Comparison of ENCODE assay signal across 26 mouse cellular contexts in the genomic region with DNA sequence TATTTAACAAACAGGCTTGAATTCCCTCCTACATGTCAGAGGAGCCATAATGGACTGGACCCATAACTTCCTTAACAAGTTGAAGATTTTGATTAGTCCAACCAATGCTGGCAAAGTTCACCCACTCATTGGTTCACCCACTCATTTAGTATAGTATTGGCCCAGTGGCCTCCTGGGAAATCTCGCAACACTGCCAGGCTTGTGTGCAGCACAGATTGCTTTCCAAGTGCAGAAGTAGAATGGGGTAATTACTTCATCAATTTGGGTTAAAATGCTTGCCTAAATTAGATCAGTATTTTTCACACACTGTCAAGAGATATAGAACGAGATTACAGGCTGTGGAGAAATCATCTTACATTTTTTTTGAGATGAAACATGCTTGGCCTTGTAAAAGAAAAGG.
A peak's percentile ranks its signal among the peaks of the same experiment; 100 is the strongest.
DNase-seq lines count a peak whose midpoint lies in the region; ATAC-seq and TF ChIP-seq lines count a peak whose summit lies in the region.
"Had no signal": no experiment of that assay in that cellular context is flagged by ENCODE, and none has a peak within 500 bp of the region (broad histone marks: within the 10 kb centered on the region; RNA-seq: fewer than 3 reads in every experiment).

No protein-coding gene starts in this region.

- peak; percentile 42 for DNase-seq in adrenal gland, postnatal 10 days
- DNase-seq in adrenal gland, postnatal 14 days = no peak
- peak; percentile 53 for DNase-seq in layer of hippocampus, adult 11-12 months (ENCODE audit: low spot score)
- DNase-seq in layer of hippocampus, postnatal 10 days (ENCODE audit: low spot score in 2 of 2) = no peak
- peak; percentile 40 for DNase-seq in forebrain, postnatal 0 days
- peak; percentile 35 to 48 for DNase-seq in layer of hippocampus, postnatal 36 days
- no peak for DNase-seq in natural killer cell, adult 2 months (ENCODE audit: low spot score in 2 of 2)
- DNase-seq in heart, adult 2 months = no peak
- DNase-seq: adrenal gland, postnatal 25 days; cerebellum, adult 9-11 months; embryo, embryonic 11 days; heart, postnatal 36 days; kidney, adult 8-10 months; kidney, postnatal 4 days; lung, embryonic 14.5 days had no signal

- intact Hi-C loops in heart, adult 2 months (cut with DNase I) = no loop called here

- H3K9me3 ChIP-seq in forebrain, postnatal 0 days (ENCODE audit: low read length) = no peaks in the 10 kb centered on the region
- H3K9me3 ChIP-seq: embryonic facial prominence, embryonic 12.5 days; heart, embryonic 10.5 days; hindbrain, embryonic 13.5 days; limb, embryonic 12.5 days; liver, embryonic 15.5 days; midbrain, embryonic 10.5 days had no signal

- H3K27me3 ChIP-seq in forebrain, postnatal 0 days (ENCODE audit: insufficient read depth, low read length) = no peaks in the 10 kb centered on the region
- H3K27me3 ChIP-seq in heart, adult 2 months (ENCODE audit: control insufficient read depth, insufficient read depth, low read length) = no peaks in the 10 kb centered on the region
- H3K27me3 ChIP-seq: embryonic facial prominence, embryonic 12.5 days; hindbrain, embryonic 13.5 days; limb, embryonic 12.5 days; liver, embryonic 15.5 days had no signal

- H3K27ac ChIP-seq in forebrain, postnatal 0 days (ENCODE audit: low read depth, low read length) = peak overlapping the region; percentile 24; the same call in 1 of the 2 replicates
- no peak overlapping the region for H3K27ac ChIP-seq in heart, adult 2 months
- H3K27ac ChIP-seq: embryonic facial prominence, embryonic 12.5 days; heart, embryonic 10.5 days; hindbrain, embryonic 13.5 days; kidney, postnatal 0 days; limb, embryonic 12.5 days; liver, embryonic 15.5 days; midbrain, embryonic 10.5 days had no signal

- no peak for TF ChIP-seq POLR2A in heart, adult 2 months (IDR thresholded peaks at IDR 0.05; ENCODE audit: insufficient read depth, low read depth, low read length)

- H3K4me2 ChIP-seq in forebrain, postnatal 0 days (ENCODE audit: low read depth) = no peak overlapping the region
- H3K4me2 ChIP-seq: embryonic facial prominence, embryonic 12.5 days; hindbrain, embryonic 13.5 days; limb, embryonic 12.5 days; liver, embryonic 15.5 days; lung, embryonic 14.5 days had no signal

- TF ChIP-seq EP300 in heart, adult 2 months (IDR thresholded peaks at IDR 0.05; ENCODE audit: insufficient read depth, low read depth, low read length) = no peak

- H3K79me2 ChIP-seq in heart, adult 2 months (replicated peaks; ENCODE audit: control insufficient read depth, insufficient read depth, low read length) = no peaks in the 10 kb centered on the region

- ATAC-seq in forebrain, postnatal 0 days = peak; percentile 60
- ATAC-seq: intestine, embryonic 16.5 days had no signal

- H3K36me3 ChIP-seq in forebrain, postnatal 0 days (ENCODE audit: insufficient read depth) = no peaks in the 10 kb centered on the region
- no peaks in the 10 kb centered on the region for H3K36me3 ChIP-seq in heart, adult 2 months (ENCODE audit: control insufficient read depth, insufficient read depth, low read length)
- H3K36me3 ChIP-seq: embryonic facial prominence, embryonic 12.5 days; G1E; heart, embryonic 10.5 days; hindbrain, embryonic 13.5 days; limb, embryonic 12.5 days; liver, embryonic 15.5 days; midbrain, embryonic 10.5 days had no signal

- no peak for TF ChIP-seq CTCF in forebrain, postnatal 0 days (IDR thresholded peaks at IDR 0.05; ENCODE audit: low read depth)
- TF ChIP-seq CTCF in heart, adult 2 months (IDR thresholded peaks at IDR 0.05) = no peak

- no peak overlapping the region for H3K9ac ChIP-seq in forebrain, postnatal 0 days
- H3K9ac ChIP-seq in heart, adult 2 months (ENCODE audit: low read depth, low read length) = no peak overlapping the region
- H3K9ac ChIP-seq: embryonic facial prominence, embryonic 12.5 days; hindbrain, embryonic 13.5 days; limb, embryonic 12.5 days; liver, embryonic 15.5 days; lung, embryonic 14.5 days had no signal

- peaks cover 10% of the 10 kb centered on the region for H3K4me1 ChIP-seq in forebrain, postnatal 0 days (ENCODE audit: insufficient read depth)
- H3K4me1 ChIP-seq in heart, adult 2 months (ENCODE audit: control insufficient read depth, insufficient read depth, low read length) = peaks cover 1% of the 10 kb centered on the region; the same call in 1 of the 2 replicates
- H3K4me1 ChIP-seq: embryonic facial prominence, embryonic 12.5 days; heart, embryonic 10.5 days; hindbrain, embryonic 13.5 days; limb, embryonic 12.5 days; liver, embryonic 15.5 days; midbrain, embryonic 10.5 days had no signal

- H3K4me3 ChIP-seq in forebrain, postnatal 0 days (ENCODE audit: low read depth, low read length) = no peak overlapping the region
- H3K4me3 ChIP-seq in heart, adult 2 months = no peak overlapping the region
- H3K4me3 ChIP-seq: embryonic facial prominence, embryonic 12.5 days; heart, embryonic 10.5 days; hindbrain, embryonic 13.5 days; left cerebral cortex, adult 2 months; limb, embryonic 12.5 days; liver, embryonic 15.5 days; midbrain, embryonic 10.5 days; myocyte had no signal

- WGBS in forebrain, postnatal 0 days = 36% methylated on average over 2 of the region's 2 CpGs
- 81% methylated on average over 2 of the region's 2 CpGs for WGBS in heart, adult 2 months

Comparison
In these comparisons a context has a peak if more than half of its experiments do, and no peak if none do; other contexts are left out.
1. DNase-seq: peak in adrenal gland, postnatal 10 days (single experiment), layer of hippocampus, adult 11-12 months (single experiment), forebrain, postnatal 0 days (single experiment) and layer of hippocampus, postnatal 36 days (2 of 2); none in adrenal gland, postnatal 14 days (single experiment), layer of hippocampus, postnatal 10 days (0 of 2), natural killer cell, adult 2 months (0 of 2) and heart, adult 2 months (0 of 2).